In genomic region chr7:12479009-12479346, GRCm38 (mm10) we compare ENCODE assay signal across 8 mouse cellular contexts. TPM values are rescaled to one million over a fixed set of nuclear protein-coding genes. Genes with fewer than 3 reads are reported as not detected.
A peak's percentile ranks its signal among the peaks of the same experiment; 100 is the strongest.
DNase-seq lines count a peak whose midpoint lies in the region; ATAC-seq lines count a peak whose summit lies in the region.

No protein-coding gene starts in this region.

- WGBS in kidney, embryonic 14.5 days: under 1% methylated on average over 8 of the region's 8 CpGs
- WGBS in hindbrain, embryonic 13.5 days: 0% methylated on average over 8 of the region's 8 CpGs
- WGBS in midbrain, embryonic 14.5 days: 2% methylated on average over 7 of the region's 8 CpGs

- no peak for DNase-seq in kidney, postnatal 10 days
- peak; percentile 18 for DNase-seq in MN1 (ENCODE audit: low spot score)
- peak; percentile 50 for DNase-seq in midbrain, embryonic 14.5 days
- DNase-seq in Muller cell, postnatal 12 days (ENCODE audit: inconsistent ontology term): no peak
- no peak for DNase-seq in thymus, postnatal 0 days (ENCODE audit: low spot score)
- DNase-seq in thymus, postnatal 14 days: no peak

- H3K4me3 ChIP-seq in kidney, embryonic 14.5 days (ENCODE audit: low read length): peak overlapping the region; percentile 66
- H3K4me3 ChIP-seq in hindbrain, embryonic 13.5 days: peak overlapping the region; percentile 78
- peak overlapping the region; percentile 95 for H3K4me3 ChIP-seq in midbrain, embryonic 14.5 days (replicated peaks; ENCODE audit: low read depth, low read length)

- H3K27ac ChIP-seq in kidney, embryonic 14.5 days (ENCODE audit: low read depth, low read length): peak overlapping the region; percentile 83; the same call in 1 of the 2 replicates
- peak overlapping the region; percentile 88 for H3K27ac ChIP-seq in hindbrain, embryonic 13.5 days
- H3K27ac ChIP-seq in midbrain, embryonic 14.5 days (replicated peaks; ENCODE audit: low read depth, low read length): 0 out of 2 replicates have a peak overlapping the region, but pooled peaks have one; percentile 89

- ATAC-seq in kidney, embryonic 14.5 days (ENCODE audit: low FRiP score, low TSS enrichment): no peak; the same call in none of the 2 replicates
- no peak; the same call in 1 of the 2 replicates for ATAC-seq in hindbrain, embryonic 13.5 days (ENCODE audit: low FRiP score)
- no peak for ATAC-seq in midbrain, embryonic 14.5 days (ENCODE audit: low FRiP score, low TSS enrichment)

- H3K4me2 ChIP-seq in kidney, embryonic 14.5 days (replicated peaks; ENCODE audit: low read depth, low read length): peak overlapping the region; percentile 55
- peak overlapping the region; percentile 63 for H3K4me2 ChIP-seq in hindbrain, embryonic 13.5 days
- H3K4me2 ChIP-seq in midbrain, embryonic 14.5 days (ENCODE audit: low read length): peak overlapping the region; percentile 66

- peak overlapping the region; percentile 85 for H3K9ac ChIP-seq in kidney, embryonic 14.5 days (ENCODE audit: low read depth, low read length)
- H3K9ac ChIP-seq in hindbrain, embryonic 13.5 days: peak overlapping the region; percentile 94
- H3K9ac ChIP-seq in midbrain, embryonic 14.5 days (replicated peaks; ENCODE audit: low read length): peak overlapping the region; percentile 97

- H3K36me3 ChIP-seq in kidney, embryonic 14.5 days (ENCODE audit: control insufficient read depth, insufficient read depth, low read length): peaks cover 38% of the 10 kb centered on the region
- peaks cover 39% of the 10 kb centered on the region for H3K36me3 ChIP-seq in hindbrain, embryonic 13.5 days
- peaks cover 39% of the 10 kb centered on the region for H3K36me3 ChIP-seq in midbrain, embryonic 14.5 days (ENCODE audit: control insufficient read depth, insufficient read depth, low read length)

- no peaks in the 10 kb centered on the region for H3K27me3 ChIP-seq in kidney, embryonic 14.5 days (ENCODE audit: control insufficient read depth, insufficient read depth, low read length)
- H3K27me3 ChIP-seq in hindbrain, embryonic 13.5 days: no peaks in the 10 kb centered on the region
- no peaks in the 10 kb centered on the region for H3K27me3 ChIP-seq in midbrain, embryonic 14.5 days (ENCODE audit: control insufficient read depth, insufficient read depth, low read length)

- 0 out of 2 replicates have a peak, but pooled peaks cover 6% of the 10 kb centered on the region for H3K4me1 ChIP-seq in kidney, embryonic 14.5 days (ENCODE audit: control insufficient read depth, insufficient read depth, low read length)
- H3K4me1 ChIP-seq in hindbrain, embryonic 13.5 days (replicated peaks): peaks cover 7% of the 10 kb centered on the region
- no peaks in the 10 kb centered on the region for H3K4me1 ChIP-seq in midbrain, embryonic 14.5 days (ENCODE audit: control insufficient read depth, insufficient read depth, low read length)

- H3K9me3 ChIP-seq in kidney, embryonic 14.5 days (ENCODE audit: control insufficient read depth, low read length): peaks cover 16% of the 10 kb centered on the region
- peaks cover 26% of the 10 kb centered on the region for H3K9me3 ChIP-seq in hindbrain, embryonic 13.5 days
- H3K9me3 ChIP-seq in midbrain, embryonic 14.5 days (ENCODE audit: control insufficient read depth, low read length): peaks cover 23% of the 10 kb centered on the region

RNA-seq across cellular contexts. Expression of gene Zfp606, which starts 0.9 kb away (rescaled TPM):
- 22.5 and 31.1 TPM in 2 replicates for polyA plus RNA-seq in kidney, embryonic 14.5 days (2014; fragmentation: Nextera tagmentation; extraction: Ambion mirVana)
- polyA plus RNA-seq in hindbrain, embryonic 13.5 days (2015; fragmentation: Nextera tagmentation; extraction: Ambion mirVana): 49.7 and 50.6 TPM in 2 replicates
- 54.6 and 66.4 TPM in 2 replicates for polyA plus RNA-seq in midbrain, embryonic 14.5 days (2014; fragmentation: Nextera tagmentation; extraction: Ambion mirVana)
- polyA plus RNA-seq in thymus, postnatal 0 days (2015; fragmentation: Nextera tagmentation; extraction: Ambion mirVana): 13.9 and 14.6 TPM in 2 replicates

RNA-seq across cellular contexts. Expression of gene 2900092C05Rik, which starts 33.3 kb away (rescaled TPM):
- polyA plus RNA-seq in kidney, embryonic 14.5 days (2014; fragmentation: Nextera tagmentation; extraction: Ambion mirVana): not detected in 2 replicates
- not detected in 2 replicates for polyA plus RNA-seq in hindbrain, embryonic 13.5 days (2015; fragmentation: Nextera tagmentation; extraction: Ambion mirVana)
- not detected in 2 replicates for polyA plus RNA-seq in midbrain, embryonic 14.5 days (2014; fragmentation: Nextera tagmentation; extraction: Ambion mirVana)
- not detected in 2 replicates for polyA plus RNA-seq in thymus, postnatal 0 days (2015; fragmentation: Nextera tagmentation; extraction: Ambion mirVana)

RNA-seq across cellular contexts. Expression of gene Zfp551, which starts 56.4 kb away (rescaled TPM):
- polyA plus RNA-seq in kidney, embryonic 14.5 days (2014; fragmentation: Nextera tagmentation; extraction: Ambion mirVana): 3.0 and 4.4 TPM in 2 replicates
- polyA plus RNA-seq in hindbrain, embryonic 13.5 days (2015; fragmentation: Nextera tagmentation; extraction: Ambion mirVana): 10.0 and 10.1 TPM in 2 replicates
- 10.1 and 13.6 TPM in 2 replicates for polyA plus RNA-seq in midbrain, embryonic 14.5 days (2014; fragmentation: Nextera tagmentation; extraction: Ambion mirVana)
- polyA plus RNA-seq in thymus, postnatal 0 days (2015; fragmentation: Nextera tagmentation; extraction: Ambion mirVana): 2.6 and 3.2 TPM in 2 replicates

Comparison
In these comparisons a context has a peak if more than half of its experiments do, and no peak if none do; other contexts are left out.
1. DNase-seq: peak in MN1 (single experiment) and midbrain, embryonic 14.5 days (single experiment); none in kidney, postnatal 10 days (single experiment), Muller cell, postnatal 12 days (single experiment), thymus, postnatal 0 days (single experiment) and thymus, postnatal 14 days (single experiment).
2. Peak in every context shown above with its lines, with median percentiles within 50 percentile points of each other: H3K27ac ChIP-seq, H3K4me2 ChIP-seq, H3K4me3 ChIP-seq and H3K9ac ChIP-seq.